Comparison of ENCODE assay signal across 8 mouse cellular contexts in genomic region chr12:69724711-69725460, GRCm38 (mm10). TPM values are rescaled to one million over a fixed set of nuclear protein-coding genes. Genes with fewer than 3 reads are reported as not detected.
A peak's percentile ranks its signal among the peaks of the same experiment; 100 is the strongest.
DNase-seq lines count a peak whose midpoint lies in the region; ATAC-seq and TF ChIP-seq lines count a peak whose summit lies in the region.

L2hgdh (minus strand) TSS chr12:69724873.
Atp5s (plus strand) TSS chr12:69724950.

- H3K27me3 ChIP-seq in hindbrain, postnatal 0 days (ENCODE audit: insufficient read depth, low read length) = no peaks in the 10 kb centered on the region

- no peaks in the 10 kb centered on the region for H3K36me3 ChIP-seq in hindbrain, postnatal 0 days (ENCODE audit: insufficient read depth, low read length)

- peak within 1 kb of the TSS; percentile 75 for H3K9ac ChIP-seq in hindbrain, postnatal 0 days (replicated peaks; ENCODE audit: low read length)

- ATAC-seq in common myeloid progenitor, adult 5-6 weeks (replicated peaks; ENCODE audit: low read depth, poor library complexity, severe bottlenecking) = peak; percentile 95
- ATAC-seq in hindbrain, postnatal 0 days = peak; percentile 97
- ATAC-seq in megakaryocyte, adult 5-6 weeks (ENCODE audit: poor library complexity, severe bottlenecking) = peak; percentile 96

- peak within 1 kb of the TSS; percentile 84 for H3K4me3 ChIP-seq in gastrocnemius, adult 2 months
- peak within 1 kb of the TSS; percentile 76 for H3K4me3 ChIP-seq in hindbrain, postnatal 0 days (ENCODE audit: low read length)
- peak within 1 kb of the TSS; percentile 78 for H3K4me3 ChIP-seq in left cerebral cortex, adult 2 months

- peak; percentile 99 for DNase-seq in ZHBTc4 (ENCODE audit: low read depth, low spot score)
- DNase-seq in gastrocnemius, adult 2 months = peak; percentile 99
- DNase-seq in hindbrain, postnatal 0 days (ENCODE audit: low spot score) = peak; percentile 97
- DNase-seq in left cerebral cortex, adult 2 months (ENCODE audit: extremely low spot score in 1 of 2, low spot score in 2 of 2) = peak; percentile 94 to 95
- peak; percentile 96 to 97 for DNase-seq in right cerebral cortex, adult 2 months (ENCODE audit: low spot score in 2 of 2)
- DNase-seq in urinary bladder, postnatal 14 days (ENCODE audit: low spot score) = peak; percentile 98

- H3K4me1 ChIP-seq in hindbrain, postnatal 0 days (ENCODE audit: insufficient read depth, low read length) = 0 out of 2 replicates have a peak, but pooled peaks cover 5% of the 10 kb centered on the region

- WGBS in hindbrain, postnatal 0 days = under 1% methylated on average over 60 of the region's 60 CpGs

- no peaks in the 10 kb centered on the region for H3K9me3 ChIP-seq in hindbrain, postnatal 0 days (ENCODE audit: low read length)

- peak within 1 kb of the TSS; percentile 96 for H3K27ac ChIP-seq in gastrocnemius, adult 2 months
- peak within 1 kb of the TSS; percentile 78 for H3K27ac ChIP-seq in hindbrain, postnatal 0 days
- H3K27ac ChIP-seq in left cerebral cortex, adult 2 months = peak within 1 kb of the TSS; percentile 89

- TF ChIP-seq CTCF in gastrocnemius, adult 2 months (IDR thresholded peaks at IDR 0.05) = no peak
- no peak for TF ChIP-seq CTCF in hindbrain, postnatal 0 days (IDR thresholded peaks at IDR 0.05; ENCODE audit: low read depth)
- no peak for TF ChIP-seq CTCF in left cerebral cortex, adult 2 months (IDR thresholded peaks at IDR 0.05)

- peak within 1 kb of the TSS; percentile 77 for H3K4me2 ChIP-seq in hindbrain, postnatal 0 days (ENCODE audit: low read depth, low read length)

- intact Hi-C loops in gastrocnemius, adult 2 months (cut with DNase I) = no loop called here
- intact Hi-C loops in left cerebral cortex, adult 2 months (cut with DNase I) = loop anchor here (2.0 kb wide), 1 partner anchor 42 kb away; no protein-coding TSS in a partner anchor

RNA-seq across cellular contexts. Expression of gene L2hgdh, which starts in this region (rescaled TPM):
- total RNA-seq in common myeloid progenitor, adult 5-6 weeks (2017) = 34.4 and 40.3 TPM in 2 replicates
- 10 to 100 TPM; 38.7 to 39.6 TPM for total RNA-seq in gastrocnemius, adult 2 months (2021)
- total RNA-seq in hindbrain, postnatal 0 days (2014; rRNA removed) = 10.5 and 12.2 TPM in 2 replicates
- polyA plus RNA-seq in hindbrain, postnatal 0 days (2015; fragmentation: Nextera tagmentation; extraction: Ambion mirVana) = 10.2 and 11.0 TPM in 2 replicates
- total RNA-seq in left cerebral cortex, adult 2 months (2021) = 10 to 100 TPM; 17.3 to 19.9 TPM
- total RNA-seq in megakaryocyte, adult 5-6 weeks (2015) = 1.6 and 2.4 TPM in 2 replicates
- total RNA-seq in megakaryocyte, adult 5-6 weeks (2017) = 1.4 and 4.3 TPM in 2 replicates

RNA-seq across cellular contexts. Expression of gene Atp5s, which starts in this region (rescaled TPM):
- total RNA-seq in common myeloid progenitor, adult 5-6 weeks (2017) = 27.3 and 29.0 TPM in 2 replicates
- 10 to 100 TPM; 20.1 to 24.4 TPM for total RNA-seq in gastrocnemius, adult 2 months (2021)
- total RNA-seq in hindbrain, postnatal 0 days (2014; rRNA removed) = 24.5 and 33.5 TPM in 2 replicates
- 34.3 and 38.9 TPM in 2 replicates for polyA plus RNA-seq in hindbrain, postnatal 0 days (2015; fragmentation: Nextera tagmentation; extraction: Ambion mirVana)
- 10 to 100 TPM; 32.9 to 40.3 TPM for total RNA-seq in left cerebral cortex, adult 2 months (2021)
- total RNA-seq in megakaryocyte, adult 5-6 weeks (2015) = 10.3 and 12.6 TPM in 2 replicates
- 4.2 and 5.2 TPM in 2 replicates for total RNA-seq in megakaryocyte, adult 5-6 weeks (2017)

Comparison
In these comparisons a context has a peak if more than half of its experiments do, and no peak if none do; other contexts are left out.
1. Peak in every context shown above with its lines: DNase-seq, ATAC-seq, H3K4me3 ChIP-seq and H3K27ac ChIP-seq.